Mouse (Mus musculus) small intestine, adult 2 months (tissue): ENCODE results near the gene Mast4.

Experiments used
- CTCF ChIP-seq: fragments of 200-500 bp; IDR thresholded peaks from 2 replicates; pipeline ENCODE4 v1.5.1; 2012; ENCODE audit warnings: low read depth, mild to moderate bottlenecking, control low read depth, inconsistent platforms, low read length, moderate library complexity, mixed read lengths; ENCODE audit not compliant: insufficient replicate concordance, insufficient read length; ENCODE audit errors: extremely low read depth
- POLR2A ChIP-seq: fragments of 200-500 bp; IDR thresholded peaks from 2 replicates; pipeline ENCODE4 v1.6.1; 2012; ENCODE audit warnings: low read depth, mild to moderate bottlenecking, control low read depth, inconsistent platforms, low read length, moderate library complexity

DNA sequence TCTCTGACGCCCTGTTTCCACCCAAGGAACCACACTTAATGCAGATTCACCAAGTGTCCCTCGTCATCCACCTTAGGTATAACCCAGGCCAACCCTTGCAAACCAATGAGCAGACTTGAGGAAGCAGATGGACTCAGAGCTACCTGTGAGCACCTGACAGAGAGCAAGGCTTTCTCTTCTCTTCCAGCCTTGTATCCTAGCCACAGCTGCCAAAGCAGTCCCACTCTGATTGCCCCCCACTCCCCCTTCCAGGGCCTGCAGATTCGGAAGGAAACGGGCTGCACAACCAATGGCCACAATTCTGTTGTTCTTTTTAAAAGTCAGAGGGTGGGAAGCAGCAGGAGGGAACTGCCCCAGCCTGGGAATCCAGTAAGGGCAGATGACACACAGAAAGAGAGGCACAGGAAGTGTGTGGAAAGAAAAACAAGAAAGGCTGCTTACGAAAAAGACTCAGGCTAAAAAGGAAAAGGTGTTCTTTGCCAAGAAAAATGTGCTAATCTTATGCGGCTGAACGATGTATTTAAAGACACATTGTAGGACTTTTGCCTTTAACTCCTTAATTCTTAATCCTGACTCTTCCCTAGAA lies 266.6 kb downstream of the Mast4 start:
- no peak for TF ChIP-seq POLR2A
- TF ChIP-seq CTCF = no peak
